Mouse (Mus musculus) left cerebral cortex, adult 6 months (tissue): ENCODE data around the gene Fgd1. TPM values are rescaled to one million over a fixed set of nuclear protein-coding genes. Genes with fewer than 3 reads are reported as not detected.

ENCODE experiments used
- long read RNA-seq, 2 experiments: library from polyadenylated mRNA; unstranded; transcript quantifications; one replicate each; pipeline ENCODE4 v2.0.0; 2019 to 2020
- polyA plus RNA-seq: library from polyadenylated mRNA; unstranded; fragments of <200 nt; fragmentation: Nextera tagmentation; gene quantifications from 2 replicates; pipeline ENCODE4 v1.2.3, GENCODE M21; 2021

The Fgd1 gene
- 1.7 and 3.7 TPM in 2 replicates for polyA plus RNA-seq
- long read RNA-seq, experiment 1, full-length matches to known transcripts: 6 of 13 reads
- long read RNA-seq, experiment 1, partial matches to known transcripts: 4 of 13 reads
- long read RNA-seq, experiment 1, other reads (novel, unspliced or antisense): 3 of 13 reads
- long read RNA-seq, experiment 2, partial matches to known transcripts: 8 of 23 reads
- long read RNA-seq, experiment 2, other reads (novel, unspliced or antisense): 15 of 23 reads

DNA sequence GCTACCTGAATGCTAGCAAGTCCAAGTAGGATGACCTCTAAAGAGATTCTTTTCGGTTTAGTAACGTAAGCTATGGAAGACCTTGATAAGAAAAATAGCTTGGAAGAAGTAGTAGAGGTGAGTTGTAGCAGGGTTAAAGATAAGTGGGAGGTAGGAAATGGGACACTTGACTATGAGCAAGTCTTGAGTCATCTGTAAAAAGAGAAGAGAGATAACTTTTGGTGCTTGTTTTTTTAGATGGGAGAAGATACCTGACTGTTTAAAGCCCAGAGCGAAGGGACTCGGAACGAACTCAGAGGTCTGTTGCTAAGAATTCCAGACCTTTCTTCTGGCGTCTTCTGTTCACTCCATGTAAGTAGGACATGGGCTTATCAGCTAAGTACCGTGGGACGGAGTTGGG, at the start of gene Fgd1:
Fgd1 (plus strand) TSS at position 301 of the 400 bp plus-strand sequence.

DNA sequence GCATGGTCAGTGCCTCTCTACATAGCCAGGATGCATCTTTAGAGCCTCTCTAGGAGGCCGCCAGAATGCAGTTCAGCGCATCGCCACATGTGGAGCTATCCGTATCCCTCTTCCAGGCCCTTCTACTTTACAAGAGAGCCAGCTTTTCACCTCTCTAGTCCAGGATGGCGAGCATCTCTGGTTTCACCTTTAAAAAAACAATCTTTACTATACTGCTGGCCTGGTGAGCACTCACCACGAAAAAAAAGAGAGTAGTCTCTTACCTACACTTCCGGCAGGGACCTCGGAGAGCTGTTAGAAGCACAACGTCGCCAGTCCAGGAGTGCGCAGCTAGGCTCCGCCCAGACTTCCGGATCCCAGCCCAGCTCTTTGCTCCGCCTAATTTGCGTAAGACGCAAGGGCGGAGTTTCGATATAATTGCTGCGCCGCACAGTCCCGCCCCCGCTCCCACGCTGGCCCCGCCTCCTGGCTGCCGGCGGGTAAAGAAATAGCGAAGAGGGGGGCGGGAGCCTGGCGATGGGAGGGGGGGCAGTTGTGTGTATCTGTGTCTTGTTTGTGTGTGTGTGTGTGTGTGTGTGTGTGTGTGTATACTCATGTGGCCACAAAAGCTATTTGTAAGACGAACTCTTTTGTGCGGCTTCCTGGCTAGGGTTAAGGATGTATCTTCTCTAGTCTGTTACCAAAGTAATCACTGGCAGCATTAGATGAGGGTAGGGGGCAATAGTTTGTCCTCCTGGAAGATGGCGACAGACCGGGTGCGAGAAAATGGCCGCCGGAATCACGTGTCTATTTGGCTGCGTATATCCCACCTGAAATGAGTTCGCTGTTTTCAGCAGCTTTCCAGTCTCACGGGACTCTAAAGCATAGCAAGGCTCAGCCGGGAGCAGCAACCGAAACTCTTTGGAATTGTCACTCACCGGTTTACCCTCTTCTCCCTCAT, 28.7 kb upstream of the Fgd1 start, which contains the start of gene Gnl3l:
Gnl3l (minus strand) TSS at position 385 of the 940 bp plus-strand sequence.

DNA sequence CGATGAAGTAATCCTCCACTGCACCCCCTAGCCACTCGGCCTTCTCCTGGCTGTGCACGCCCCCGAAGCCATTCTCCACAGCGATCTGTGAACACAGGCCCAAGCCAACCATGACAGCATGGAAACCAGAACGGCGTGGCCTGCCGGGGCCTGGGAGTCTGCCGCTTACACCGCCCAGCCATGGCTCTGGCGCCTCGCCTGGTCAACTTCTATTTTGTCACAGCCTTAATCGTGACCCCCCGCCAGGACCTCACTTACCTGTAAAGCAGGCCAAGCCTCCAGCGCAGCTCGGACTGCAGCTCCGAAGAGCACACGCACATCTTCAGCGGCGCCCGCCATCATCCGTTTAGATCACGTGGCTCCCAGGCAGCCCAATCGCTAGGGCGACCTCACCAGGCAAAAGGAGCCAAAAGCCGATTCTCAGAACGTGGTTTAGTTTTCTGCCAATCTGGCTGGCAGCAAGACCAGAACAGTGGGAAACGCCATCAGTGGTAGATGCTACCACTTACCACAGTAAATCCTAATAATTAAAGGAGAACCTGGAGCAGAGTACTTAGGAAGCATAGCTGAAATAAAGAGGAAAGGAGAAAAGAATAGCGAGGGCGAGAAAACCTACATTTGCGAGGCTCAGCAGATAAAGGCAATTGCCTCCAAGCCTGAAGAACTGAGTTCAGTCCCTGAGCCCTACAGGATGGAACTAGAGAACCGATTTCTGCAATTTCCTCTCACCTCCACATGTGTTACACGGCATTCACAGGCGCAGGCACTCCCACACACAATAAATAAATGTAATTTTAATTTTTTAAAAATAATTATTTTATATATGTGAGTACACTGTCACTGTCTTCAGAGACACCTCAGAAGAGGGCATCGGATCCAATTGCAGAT, 50.5 kb downstream of the Fgd1 start, which contains the start of gene Tsr2:
Tsr2 (minus strand) TSS at position 373 of the 888 bp plus-strand sequence.

Other genes starting within 250 kb of the Fgd1 start
- gene Maged2, start 231.8 kb upstream of the Fgd1 start, polyA plus RNA-seq: 34.2 and 36.0 TPM in 2 replicates
- 71.8 and 72.1 TPM in 2 replicates for gene Gnl3l, start 28.8 kb upstream of the Fgd1 start, polyA plus RNA-seq
- gene Tsr2, start 50.4 kb downstream of the Fgd1 start, polyA plus RNA-seq: 34.2 and 41.9 TPM in 2 replicates
- 4.4 and 6.6 TPM in 2 replicates for gene Wnk3, start 151.9 kb downstream of the Fgd1 start, polyA plus RNA-seq